Mouse (Mus musculus): Measurements from ENCODE around the gene Wwp2.

- no peak for TF ChIP-seq CTCF (IDR thresholded peaks at IDR 0.05; ENCODE audit: low read depth, low read length)
- no peak for TF ChIP-seq POLR2A (IDR thresholded peaks at IDR 0.05; ENCODE audit: extremely low read depth, insufficient read depth, low read length)
Observed at GRCm38 (mm10) chr8:107597731-107598130, 161.6 kb downstream of the Wwp2 start.
